Mouse (Mus musculus) lung, postnatal 0 days (tissue): Measurements from ENCODE around the gene Mroh2a. TPM values are rescaled to one million over a fixed set of nuclear protein-coding genes. Genes with fewer than 3 reads are reported as not detected.

Source experiments
- ATAC-seq: fragments of 200-750 bp; cut with Nextera tagmentation; 2 replicates; pipeline ENCODE4 v1.8.0; 2017; ENCODE audit warnings: moderate library complexity
- DNase-seq: peaks from one replicate; pipeline ENCODE4 v3.0.0-alpha.2; 2016; ENCODE audit warnings: low spot score
- H3K27ac ChIP-seq: fragments of 300-500 bp; sonication (generic); 2 replicates; pipeline ENCODE4 v1.5.1; 2014; ENCODE audit warnings: antibody characterized with exemption, mild to moderate bottlenecking, low read length, mixed read lengths
- H3K27me3 ChIP-seq: fragments of 300-500 bp; sonication (generic); replicated peaks from 2 replicates; pipeline ENCODE4 v1.6.1; 2014; ENCODE audit warnings: low read length, mixed read lengths; ENCODE audit not compliant: insufficient read depth
- H3K36me3 ChIP-seq: fragments of 300-500 bp; sonication (generic); 2 replicates; pipeline ENCODE4 v1.6.1; 2014; ENCODE audit warnings: low read length, mixed read lengths; ENCODE audit not compliant: insufficient read depth
- H3K4me1 ChIP-seq: fragments of 300-500 bp; sonication (generic); 2 replicates; pipeline ENCODE4 v1.6.1; 2014; ENCODE audit warnings: antibody characterized with exemption, low read depth, low read length, mixed read lengths; ENCODE audit not compliant: insufficient read depth
- H3K4me2 ChIP-seq: fragments of 300-500 bp; sonication (generic); replicated peaks from 2 replicates; pipeline ENCODE4 v1.6.1; 2014; ENCODE audit warnings: low read depth, mild to moderate bottlenecking, low read length, moderate library complexity, mixed read lengths
- H3K4me3 ChIP-seq: fragments of 300-500 bp; sonication (generic); 2 replicates; pipeline ENCODE4 v1.5.1; 2014; ENCODE audit warnings: low read depth, low read length
- H3K9ac ChIP-seq: fragments of 300-500 bp; sonication (generic); replicated peaks from 2 replicates; pipeline ENCODE4 v1.6.1; 2014; ENCODE audit warnings: low read depth, mild to moderate bottlenecking
- H3K9me3 ChIP-seq: fragments of 300-500 bp; sonication (generic); 2 replicates; pipeline ENCODE4 v1.6.1; 2016; ENCODE audit warnings: low read length, mixed read lengths
- CTCF ChIP-seq: IDR thresholded peaks from 2 replicates; pipeline ENCODE4 v1.5.1; 2016; ENCODE audit warnings: antibody characterized with exemption, mild to moderate bottlenecking
- EP300 ChIP-seq: IDR thresholded peaks from 2 replicates; pipeline ENCODE4 v1.6.1; 2016; ENCODE audit warnings: antibody characterized with exemption, mild to moderate bottlenecking, control low read depth
- WGBS: fragments of 180-500 bp; shearing (Covaris S2); extraction: QIAGEN DNeasy Blood & Tissue Kit; methylation state at CpG from one replicate; pipeline ENCODE4 v1.1.7; 2014; 5-methylcytosine and 5-hydroxymethylcytosine counted together
- polyA plus RNA-seq: library from polyadenylated mRNA; unstranded; fragments of >200 nt; fragmentation: Nextera tagmentation; extraction: Ambion mirVana; gene quantifications from 2 replicates; pipeline ENCODE4 v1.2.1, GENCODE M21; 2015

Gene Mroh2a
- polyA plus RNA-seq, 1 experiment from 2014 or later: 0.43 TPM

GRCm38 (mm10) chr1:88309020-88309419 is 82.2 kb downstream of the Mroh2a start:
- Histone ChIP-seq H3K4me2 (no peak overlapping the region), H3K4me1 (no peaks in the 10 kb centered on the region), H3K9me3 (peaks cover 17% of the 10 kb centered on the region), H3K36me3 (no peaks in the 10 kb centered on the region), H3K4me3 (no peak overlapping the region), H3K27ac (no peak overlapping the region), H3K27me3 (no peaks in the 10 kb centered on the region), H3K9ac (no peak overlapping the region)
- no peak for TF ChIP-seq CTCF
- TF ChIP-seq EP300: no peak
- ATAC-seq (no peak), DNase-seq (no peak)
- WGBS: 47% methylated on average over 2 of the region's 2 CpGs

- 41% methylated on average over 3 of the region's 3 CpGs for WGBS
- Histone ChIP-seq H3K27ac (no peak overlapping the region), H3K4me3 (no peak overlapping the region), H3K9me3 (peaks cover 14% of the 10 kb centered on the region), H3K9ac (no peak overlapping the region), H3K4me1 (no peaks in the 10 kb centered on the region), H3K36me3 (no peaks in the 10 kb centered on the region), H3K27me3 (no peaks in the 10 kb centered on the region), H3K4me2 (no peak overlapping the region)
- TF ChIP-seq CTCF: no peak
- no peak for TF ChIP-seq EP300
- ATAC-seq (no peak), DNase-seq (no peak)
Observed at GRCm38 (mm10) chr1:88309905-88310304, 83.1 kb downstream of the Mroh2a start.

GRCm38 (mm10) chr1:88310349-88310748 is 83.6 kb downstream of the Mroh2a start:
- Histone ChIP-seq H3K4me3 (no peak overlapping the region), H3K36me3 (no peaks in the 10 kb centered on the region), H3K27me3 (no peaks in the 10 kb centered on the region), H3K4me1 (no peaks in the 10 kb centered on the region), H3K9me3 (peaks cover 14% of the 10 kb centered on the region), H3K27ac (no peak overlapping the region), H3K9ac (no peak overlapping the region), H3K4me2 (no peak overlapping the region)
- peak; percentile 15 for DNase-seq
- TF ChIP-seq EP300: no peak
- no peak for TF ChIP-seq CTCF
- 62% methylated on average over 3 of the region's 3 CpGs for WGBS
- ATAC-seq: peak; percentile 29; the same call in 1 of the 2 replicates

Other genes with a start within 250 kb of the Mroh2a start
- gene Usp40, start 218.4 kb upstream of the Mroh2a start, polyA plus RNA-seq: 16.3 and 19.3 TPM in 2 replicates
- gene Ugt1a10, start 171.6 kb upstream of the Mroh2a start, polyA plus RNA-seq: not detected in 2 replicates
- gene Ugt1a9, start 156.2 kb upstream of the Mroh2a start, polyA plus RNA-seq: 0.13 TPM in 1 of 2 replicates, not detected in the other
- gene Ugt1a8, start 139.2 kb upstream of the Mroh2a start, polyA plus RNA-seq: 0.11 TPM in 1 of 2 replicates, not detected in the other
- 2.5 and 2.7 TPM in 2 replicates for gene Ugt1a7c, start 131.9 kb upstream of the Mroh2a start, polyA plus RNA-seq
- 2.4 and 3.2 TPM in 2 replicates for gene Ugt1a6b, start 123.7 kb upstream of the Mroh2a start, polyA plus RNA-seq
- gene Ugt1a6a, start 92.2 kb upstream of the Mroh2a start, polyA plus RNA-seq: 35.3 and 39.9 TPM in 2 replicates
- not detected in 2 replicates for gene Ugt1a5, start 61.0 kb upstream of the Mroh2a start, polyA plus RNA-seq
- gene Ugt1a2, start 26.4 kb upstream of the Mroh2a start, polyA plus RNA-seq: 0.08 and 0.11 TPM in 2 replicates
- gene Dnajb3, start 21.2 kb upstream of the Mroh2a start, polyA plus RNA-seq: 2.7 and 3.8 TPM in 2 replicates
- gene Ugt1a1, start 15.0 kb upstream of the Mroh2a start, polyA plus RNA-seq: 0.21 and 0.26 TPM in 2 replicates
- 21.9 and 26.0 TPM in 2 replicates for gene Hjurp, start 50.6 kb downstream of the Mroh2a start, polyA plus RNA-seq
- gene Trpm8, start 50.7 kb downstream of the Mroh2a start, polyA plus RNA-seq: 0.05 TPM in 1 of 2 replicates, not detected in the other
- gene Spp2, start 180.0 kb downstream of the Mroh2a start, polyA plus RNA-seq: not detected in 2 replicates